Mouse (Mus musculus) small intestine, adult 2 months (tissue): ENCODE measurements around the gene Zfp91. TPM values are rescaled to one million over a fixed set of nuclear protein-coding genes. Genes with fewer than 3 reads are reported as not detected.

Experiments
- H3K27ac ChIP-seq: fragments of 200-500 bp; 2 replicates; pipeline ENCODE4 v1.5.1; 2012; ENCODE audit warnings: low read depth, low read length, control low read depth, inconsistent platforms; ENCODE audit not compliant: insufficient read depth
- H3K27me3 ChIP-seq: fragments of 200-500 bp; 2 replicates; pipeline ENCODE4 v1.6.1; 2012; ENCODE audit warnings: mild to moderate bottlenecking, moderate library complexity, low read length, inconsistent platforms; ENCODE audit not compliant: control insufficient read depth, insufficient read depth
- H3K36me3 ChIP-seq: fragments of 200-500 bp; 2 replicates; pipeline ENCODE4 v1.6.1; 2012; ENCODE audit warnings: mild to moderate bottlenecking, low read length, control low read depth, inconsistent platforms; ENCODE audit not compliant: control insufficient read depth, insufficient read depth
- H3K4me1 ChIP-seq: fragments of 200-500 bp; 2 replicates; pipeline ENCODE4 v1.6.1; 2012; ENCODE audit warnings: low read length, inconsistent platforms, mixed read lengths; ENCODE audit not compliant: control insufficient read depth, insufficient read depth, insufficient read length
- H3K4me3 ChIP-seq: fragments of 200-500 bp; 2 replicates; pipeline ENCODE4 v1.5.1; 2012; ENCODE audit warnings: low read depth, mild to moderate bottlenecking, control low read depth, inconsistent platforms, low read length, moderate library complexity
- CTCF ChIP-seq: fragments of 200-500 bp; IDR thresholded peaks from 2 replicates; pipeline ENCODE4 v1.5.1; 2012; ENCODE audit warnings: low read depth, mild to moderate bottlenecking, control low read depth, inconsistent platforms, low read length, moderate library complexity, mixed read lengths; ENCODE audit not compliant: insufficient replicate concordance, insufficient read length; ENCODE audit errors: extremely low read depth
- POLR2A ChIP-seq: fragments of 200-500 bp; IDR thresholded peaks from 2 replicates; pipeline ENCODE4 v1.6.1; 2012; ENCODE audit warnings: low read depth, mild to moderate bottlenecking, control low read depth, inconsistent platforms, low read length, moderate library complexity
- WGBS: fragments of 180-500 bp; shearing (Covaris S2); methylation state at CpG from one replicate; pipeline ENCODE4 v1.1.7; 2018; 5-methylcytosine and 5-hydroxymethylcytosine counted together
- polyA plus RNA-seq: library from polyadenylated mRNA; depleted of rRNA; stranded (reverse); fragments of >200 nt; gene quantifications from 2 replicates; pipeline ENCODE4 v1.2.3, GENCODE M21; 2012

Gene Zfp91
- polyA plus RNA-seq, 1 experiment = 8.0 TPM

- 61% methylated on average over 3 of the region's 3 CpGs for WGBS
- H3K36me3 ChIP-seq = no peaks in the 10 kb centered on the region
- H3K27me3 ChIP-seq = no peaks in the 10 kb centered on the region
- TF ChIP-seq POLR2A = no peak
- no peak for TF ChIP-seq CTCF
- peak overlapping the region; percentile 0; the same call in 1 of the 2 replicates for H3K27ac ChIP-seq
- H3K4me3 ChIP-seq = no peak overlapping the region
- peaks cover 2% of the 10 kb centered on the region; the same call in 1 of the 2 replicates for H3K4me1 ChIP-seq
These were observed 5.1 kb upstream of the Zfp91 start for GRCm38 (mm10) chr19:12801046-12801445.

GRCm38 (mm10) chr19:12800621-12801020 lies 4.7 kb upstream of the Zfp91 start:
- WGBS = 71% methylated on average over 2 of the region's 2 CpGs
- Histone ChIP-seq H3K4me3 (no peak overlapping the region), H3K27me3 (no peaks in the 10 kb centered on the region), H3K36me3 (no peaks in the 10 kb centered on the region), H3K27ac (peak overlapping the region; percentile 0; the same call in 1 of the 2 replicates), H3K4me1 (peaks cover 2% of the 10 kb centered on the region; the same call in 1 of the 2 replicates)
- TF ChIP-seq CTCF (no peak), POLR2A (no peak)

GRCm38 (mm10) chr19:12799081-12799480 lies 3.2 kb upstream of the Zfp91 start:
- TF ChIP-seq POLR2A = no peak
- TF ChIP-seq CTCF = no peak
- H3K4me1 ChIP-seq = peaks cover 2% of the 10 kb centered on the region; the same call in 1 of the 2 replicates
- peak overlapping the region; percentile 51 for H3K27ac ChIP-seq
- no peaks in the 10 kb centered on the region for H3K27me3 ChIP-seq
- H3K36me3 ChIP-seq = no peaks in the 10 kb centered on the region
- 79% methylated on average over 3 of the region's 3 CpGs for WGBS
- H3K4me3 ChIP-seq = no peak overlapping the region

- Histone ChIP-seq H3K4me3 (peak overlapping the region; percentile 44; the same call in 1 of the 2 replicates), H3K27me3 (no peaks in the 10 kb centered on the region)
These were observed 2.5 kb upstream of the Zfp91 start for GRCm38 (mm10) chr19:12798404-12798803.

GRCm38 (mm10) chr19:12797071-12797470 lies 1.1 kb upstream of the Zfp91 start:
- under 1% methylated on average over 7 of the region's 7 CpGs for WGBS

More at GRCm38 (mm10) chr19:12798404-12798803, 2.5 kb upstream of the Zfp91 start:
- no peak for TF ChIP-seq CTCF
- TF ChIP-seq POLR2A = no peak
- Histone ChIP-seq H3K36me3 (no peaks in the 10 kb centered on the region), H3K27ac (peak overlapping the region; percentile 51), H3K4me1 (no peaks in the 10 kb centered on the region; the same call in 1 of the 2 replicates)
- 76% methylated on average over 4 of the region's 4 CpGs for WGBS

GRCm38 (mm10) chr19:12796328-12796931 lies 504 bp upstream of the Zfp91 start:
- under 1% methylated on average over 29 of the region's 29 CpGs for WGBS
- H3K4me1 ChIP-seq = no peaks in the 10 kb centered on the region; the same call in 1 of the 2 replicates
- peak overlapping the region; percentile 99 for H3K27ac ChIP-seq
- H3K27me3 ChIP-seq = no peaks in the 10 kb centered on the region
- TF ChIP-seq CTCF (no peak), POLR2A (no peak; the same call in 1 of the 2 replicates)
- H3K36me3 ChIP-seq = no peaks in the 10 kb centered on the region
- H3K4me3 ChIP-seq = peak overlapping the region; percentile 84

More at GRCm38 (mm10) chr19:12797071-12797470, 1.1 kb upstream of the Zfp91 start:
- Histone ChIP-seq H3K27ac (peak overlapping the region; percentile 99), H3K36me3 (no peaks in the 10 kb centered on the region), H3K4me3 (no peak overlapping the region), H3K27me3 (no peaks in the 10 kb centered on the region), H3K4me1 (no peaks in the 10 kb centered on the region; the same call in 1 of the 2 replicates)
- TF ChIP-seq POLR2A (no peak), CTCF (no peak)

GRCm38 (mm10) chr19:12795110-12795509 lies 816 bp downstream of the Zfp91 start:
- TF ChIP-seq CTCF (no peak), POLR2A (no peak)
- peak overlapping the region; percentile 97 for H3K4me3 ChIP-seq
- H3K36me3 ChIP-seq = 0 out of 2 replicates have a peak, but pooled peaks cover 2% of the 10 kb centered on the region
- no peaks in the 10 kb centered on the region for H3K27me3 ChIP-seq
- H3K4me1 ChIP-seq = peaks cover 2% of the 10 kb centered on the region; the same call in 1 of the 2 replicates
- under 1% methylated on average over 56 of the region's 63 CpGs for WGBS
- peak overlapping the region; percentile 94 for H3K27ac ChIP-seq
